Mouse (Mus musculus) heart, embryonic 15.5 days (tissue): ENCODE results near the gene Slc22a23. TPM values are rescaled to one million over a fixed set of nuclear protein-coding genes. Genes with fewer than 3 reads are reported as not detected.
"Not testable (repeated sequence)": the region's sequence is repeated elsewhere in the genome, so short reads cannot be mapped to it uniquely, and the experiment has no call there.

Experiments
- ATAC-seq: fragments of 200-750 bp; cut with Nextera tagmentation; replicated peaks from 2 replicates; pipeline ENCODE4 v1.8.0; 2017; ENCODE audit warnings: low read depth, moderate TSS enrichment; ENCODE audit not compliant: insufficient number of reproducible peaks, insufficient read depth, low FRiP score
- H3K27ac ChIP-seq: fragments of 300-500 bp; sonication (generic); 2 replicates; pipeline ENCODE4 v1.5.1; 2015; ENCODE audit warnings: mild to moderate bottlenecking, inconsistent platforms
- H3K27me3 ChIP-seq: fragments of 300-500 bp; sonication (generic); 2 replicates; pipeline ENCODE4 v1.6.1; 2015; ENCODE audit warnings: inconsistent platforms
- H3K36me3 ChIP-seq: fragments of 300-500 bp; sonication (generic); 2 replicates; pipeline ENCODE4 v1.6.1; 2015; ENCODE audit warnings: mild to moderate bottlenecking, inconsistent platforms
- H3K4me1 ChIP-seq: fragments of 300-500 bp; sonication (generic); replicated peaks from 2 replicates; pipeline ENCODE4 v1.6.1; 2015; ENCODE audit warnings: inconsistent platforms
- H3K4me2 ChIP-seq: fragments of 300-500 bp; sonication (generic); 2 replicates; pipeline ENCODE4 v1.6.1; 2015; ENCODE audit warnings: inconsistent platforms, mild to moderate bottlenecking, moderate library complexity
- H3K4me3 ChIP-seq: fragments of 300-500 bp; sonication (generic); 2 replicates; pipeline ENCODE4 v1.5.1; 2015; ENCODE audit warnings: mild to moderate bottlenecking, inconsistent platforms
- H3K9ac ChIP-seq: fragments of 300-500 bp; sonication (generic); 2 replicates; pipeline ENCODE4 v1.6.1; 2015; ENCODE audit warnings: mild to moderate bottlenecking, inconsistent platforms
- H3K9me3 ChIP-seq: fragments of 300-500 bp; sonication (generic); replicated peaks from 2 replicates; pipeline ENCODE4 v1.6.1; 2016; ENCODE audit warnings: inconsistent platforms
- WGBS: fragments of 180-500 bp; shearing (Covaris S2); methylation state at CpG from one replicate; pipeline ENCODE4 v1.1.7; 2015; ENCODE audit warnings: mixed read lengths; 5-methylcytosine and 5-hydroxymethylcytosine counted together
- polyA plus RNA-seq: library from polyadenylated mRNA; unstranded; fragments of >200 nt; fragmentation: Nextera tagmentation; extraction: Ambion mirVana; gene quantifications from 2 replicates; pipeline ENCODE4 v1.2.1, GENCODE M21; 2015

Slc22a23 gene
- polyA plus RNA-seq = 2.5 and 4.8 TPM in 2 replicates

- peak within 1 kb of the TSS; percentile 86 for H3K4me2 ChIP-seq
- H3K4me3 ChIP-seq = peak within 1 kb of the TSS; percentile 65
- 2% methylated on average over 52 of the region's 69 CpGs for WGBS
- peak within 1 kb of the TSS; percentile 73 for H3K27ac ChIP-seq
- no peaks in the 10 kb centered on the region for H3K36me3 ChIP-seq
- H3K27me3 ChIP-seq = no peaks in the 10 kb centered on the region
- H3K9ac ChIP-seq = peak within 1 kb of the TSS; percentile 70
- H3K9me3 ChIP-seq = no peaks in the 10 kb centered on the region
- ATAC-seq = peak; percentile 72
- peaks cover 37% of the 10 kb centered on the region for H3K4me1 ChIP-seq
These were observed at the start of gene Slc22a23 for GRCm38 (mm10) chr13:34345128-34346085. Gene Slc22a23 (minus strand): TSS chr13:34345182.

DNA sequence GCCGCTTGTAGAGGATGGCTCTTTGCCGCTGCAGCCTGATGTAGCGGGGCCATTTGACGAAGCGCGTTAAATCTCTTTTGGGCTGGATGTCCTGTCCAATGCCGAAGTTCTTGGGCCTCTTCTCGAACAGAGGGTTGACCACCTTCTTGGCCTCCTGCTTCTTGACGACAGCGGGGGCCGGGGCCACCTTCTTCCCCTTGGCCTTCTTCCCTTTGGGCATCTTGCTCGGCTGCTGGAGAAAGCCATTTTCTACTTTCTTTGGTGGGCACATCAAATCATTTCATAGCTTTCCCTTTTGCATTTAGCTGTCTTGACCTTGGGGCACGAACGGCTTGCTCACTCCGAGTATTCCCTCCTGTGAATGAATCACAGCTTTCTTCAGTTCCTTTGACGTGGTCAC lies 49.3 kb upstream of the Slc22a23 start:
- H3K27ac ChIP-seq, ATAC-seq, H3K9me3 ChIP-seq, H3K4me3 ChIP-seq, H3K36me3 ChIP-seq, H3K4me2 ChIP-seq, H3K9ac ChIP-seq, H3K27me3 ChIP-seq, H3K4me1 ChIP-seq: not testable (repeated sequence)
- WGBS = 85% methylated on average over 16 of the region's 16 CpGs

DNA sequence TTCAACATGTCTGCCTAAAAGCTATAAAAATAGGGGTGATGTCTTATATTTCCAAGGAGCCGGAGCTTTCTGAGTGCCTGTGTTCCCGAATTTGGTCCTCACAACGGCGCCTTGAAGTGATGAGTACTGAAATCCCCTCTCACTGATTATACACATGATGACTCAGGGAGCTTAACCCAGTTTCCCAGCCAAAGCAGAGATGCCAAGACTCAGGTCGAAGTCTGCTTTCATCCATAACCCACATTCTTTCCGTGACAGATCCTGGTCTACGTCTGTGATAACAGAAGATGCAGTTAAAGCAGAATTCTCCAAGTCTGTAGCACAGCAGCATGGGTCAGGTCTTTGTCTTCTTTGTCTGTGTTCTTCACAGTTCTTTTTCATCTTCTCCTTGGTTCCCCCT lies 47.4 kb upstream of the Slc22a23 start:
- Histone ChIP-seq H3K9me3 (no peaks in the 10 kb centered on the region), H3K27me3 (no peaks in the 10 kb centered on the region), H3K4me3 (no peak overlapping the region), H3K9ac (no peak overlapping the region), H3K27ac (no peak overlapping the region), H3K4me1 (0 out of 2 replicates have a peak, but pooled peaks cover 3% of the 10 kb centered on the region), H3K36me3 (no peaks in the 10 kb centered on the region), H3K4me2 (no peak overlapping the region)
- no peak for ATAC-seq
- 30% methylated on average over 7 of the region's 7 CpGs for WGBS

- no peak overlapping the region for H3K4me2 ChIP-seq
- WGBS = 86% methylated on average over 5 of the region's 5 CpGs
- no peak for ATAC-seq
These were observed 43.2 kb upstream of the Slc22a23 start for GRCm38 (mm10) chr13:34388219-34388618.

GRCm38 (mm10) chr13:34383416-34383815 lies 38.4 kb upstream of the Slc22a23 start:
- no peak overlapping the region for H3K9ac ChIP-seq
- H3K9me3 ChIP-seq = no peaks in the 10 kb centered on the region
- no peak overlapping the region for H3K4me2 ChIP-seq
- no peak for ATAC-seq
- H3K27me3 ChIP-seq = no peaks in the 10 kb centered on the region
- H3K4me1 ChIP-seq = peaks cover 7% of the 10 kb centered on the region
- no peaks in the 10 kb centered on the region for H3K36me3 ChIP-seq
- WGBS = 37% methylated on average over 3 of the region's 3 CpGs
- H3K27ac ChIP-seq = no peak overlapping the region
- no peak overlapping the region for H3K4me3 ChIP-seq

More at GRCm38 (mm10) chr13:34388219-34388618, 43.2 kb upstream of the Slc22a23 start:
- Histone ChIP-seq H3K9me3 (no peaks in the 10 kb centered on the region), H3K4me3 (no peak overlapping the region), H3K36me3 (no peaks in the 10 kb centered on the region), H3K4me1 (peaks cover 10% of the 10 kb centered on the region), H3K27ac (no peak overlapping the region), H3K27me3 (no peaks in the 10 kb centered on the region), H3K9ac (no peak overlapping the region)

GRCm38 (mm10) chr13:34378926-34379325 lies 33.9 kb upstream of the Slc22a23 start:
- Histone ChIP-seq H3K4me3 (no peak overlapping the region), H3K9me3 (no peaks in the 10 kb centered on the region), H3K4me2 (no peak overlapping the region), H3K27ac (no peak overlapping the region), H3K27me3 (no peaks in the 10 kb centered on the region), H3K4me1 (peaks cover 14% of the 10 kb centered on the region), H3K9ac (no peak overlapping the region), H3K36me3 (no peaks in the 10 kb centered on the region)
- WGBS = 78% methylated on average over 3 of the region's 3 CpGs
- ATAC-seq = no peak

GRCm38 (mm10) chr13:34375145-34375544 lies 30.2 kb upstream of the Slc22a23 start:
- Histone ChIP-seq H3K4me1 (peaks cover 14% of the 10 kb centered on the region), H3K27ac (no peak overlapping the region), H3K9ac (no peak overlapping the region), H3K36me3 (no peaks in the 10 kb centered on the region), H3K4me3 (no peak overlapping the region), H3K9me3 (no peaks in the 10 kb centered on the region), H3K27me3 (no peaks in the 10 kb centered on the region), H3K4me2 (no peak overlapping the region)
- ATAC-seq = no peak
- 48% methylated on average over 4 of the region's 4 CpGs for WGBS

- H3K9ac ChIP-seq = no peak overlapping the region
- WGBS = 80% methylated on average over 5 of the region's 5 CpGs
- ATAC-seq = no peak
- H3K27ac ChIP-seq = no peak overlapping the region
- H3K27me3 ChIP-seq = no peaks in the 10 kb centered on the region
- no peaks in the 10 kb centered on the region for H3K36me3 ChIP-seq
- H3K4me1 ChIP-seq = peaks cover 14% of the 10 kb centered on the region
- no peaks in the 10 kb centered on the region for H3K9me3 ChIP-seq
- H3K4me3 ChIP-seq = no peak overlapping the region
- H3K4me2 ChIP-seq = no peak overlapping the region
These were observed 28.0 kb upstream of the Slc22a23 start for GRCm38 (mm10) chr13:34372870-34373478.

DNA sequence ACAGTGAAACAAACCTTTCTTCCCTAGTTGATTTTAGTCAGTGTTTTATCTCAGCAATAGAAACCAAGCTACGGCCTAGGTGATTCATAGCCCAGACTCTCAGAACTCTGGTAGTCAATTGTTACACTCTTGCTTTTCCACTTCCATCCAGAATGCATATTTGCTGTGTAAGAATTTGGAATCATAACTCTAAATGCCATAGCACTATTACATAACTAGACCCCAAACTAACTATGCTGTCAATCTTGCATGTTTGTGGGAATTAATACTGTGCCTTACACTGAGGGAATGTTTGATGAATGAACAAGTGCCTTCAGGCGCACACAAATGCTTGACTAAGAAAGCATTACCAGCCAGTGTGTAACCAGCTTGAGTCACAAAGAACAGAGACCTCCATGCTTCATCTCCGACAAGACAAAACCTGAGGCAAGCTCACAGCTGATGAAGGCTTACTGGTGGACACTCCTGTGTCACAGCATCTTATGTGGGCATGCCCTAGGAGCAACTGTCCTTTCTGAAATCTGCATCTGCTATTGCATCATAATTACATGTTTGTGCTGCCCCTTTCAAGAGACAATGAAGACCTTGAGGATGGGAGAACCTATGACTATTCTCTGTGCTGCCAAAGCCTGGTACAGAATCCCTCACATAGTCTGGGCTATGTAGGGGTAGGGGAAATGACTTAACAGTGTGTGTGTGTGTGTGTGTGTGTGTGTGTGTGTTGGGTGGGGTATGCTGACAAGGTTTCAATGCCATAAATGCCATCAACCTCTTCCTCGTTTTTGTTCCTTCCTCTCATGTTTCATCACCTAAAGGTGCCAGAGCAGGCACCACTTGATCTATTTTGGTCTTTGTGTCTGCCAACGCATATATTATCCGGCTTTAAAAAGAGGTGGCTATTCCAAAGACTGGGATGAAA lies 27.2 kb upstream of the Slc22a23 start:
- H3K27ac ChIP-seq = no peak overlapping the region
- no peaks in the 10 kb centered on the region for H3K9me3 ChIP-seq
- H3K4me2 ChIP-seq = no peak overlapping the region
- no peaks in the 10 kb centered on the region for H3K36me3 ChIP-seq
- no peak overlapping the region for H3K4me3 ChIP-seq
- no peak; the same call in 1 of the 2 replicates for ATAC-seq
- 63% methylated on average over 6 of the region's 6 CpGs for WGBS
- no peaks in the 10 kb centered on the region for H3K27me3 ChIP-seq
- no peak overlapping the region for H3K9ac ChIP-seq
- peaks cover 14% of the 10 kb centered on the region for H3K4me1 ChIP-seq

GRCm38 (mm10) chr13:34370281-34370825 lies 25.4 kb upstream of the Slc22a23 start:
- ATAC-seq = no peak
- H3K27ac ChIP-seq = no peak overlapping the region

More at GRCm38 (mm10) chr13:34370281-34370825, 25.4 kb upstream of the Slc22a23 start:
- H3K36me3 ChIP-seq = no peaks in the 10 kb centered on the region
- no peak overlapping the region for H3K9ac ChIP-seq
- WGBS = 67% methylated on average over 4 of the region's 4 CpGs
- no peaks in the 10 kb centered on the region for H3K27me3 ChIP-seq
- peaks cover 14% of the 10 kb centered on the region for H3K4me1 ChIP-seq
- H3K4me3 ChIP-seq = no peak overlapping the region
- no peaks in the 10 kb centered on the region for H3K9me3 ChIP-seq
- no peak overlapping the region for H3K4me2 ChIP-seq
